Mouse (Mus musculus): Measurements from ENCODE around the gene Frmd8. TPM values are rescaled to one million over a fixed set of nuclear protein-coding genes. Genes with fewer than 3 reads are reported as not detected.

Gene Frmd8
- total RNA-seq, 1 experiment from 2014 or later: 32.8 TPM

DNA sequence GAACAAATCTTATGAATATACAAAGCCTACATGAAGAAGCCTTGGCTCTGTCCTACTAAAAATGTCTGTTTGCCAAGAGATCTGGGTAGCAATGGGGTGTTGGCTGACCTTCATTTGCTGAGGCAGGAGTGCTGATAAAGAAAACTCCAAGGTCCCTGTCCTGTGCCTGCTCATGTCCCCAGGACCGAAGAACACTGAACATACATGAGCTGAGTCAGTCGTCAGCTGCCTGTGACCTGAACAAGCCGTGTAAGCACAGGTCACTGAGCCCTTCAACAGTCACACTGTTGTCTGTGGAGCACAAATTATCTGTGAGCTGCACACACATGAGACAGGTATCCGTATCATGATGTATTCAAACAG, 43.1 kb downstream of the Frmd8 start:
- ATAC-seq (replicated peaks; ENCODE audit: insufficient number of reproducible peaks, low FRiP score, low TSS enrichment, poor library complexity, severe bottlenecking): no peak

DNA sequence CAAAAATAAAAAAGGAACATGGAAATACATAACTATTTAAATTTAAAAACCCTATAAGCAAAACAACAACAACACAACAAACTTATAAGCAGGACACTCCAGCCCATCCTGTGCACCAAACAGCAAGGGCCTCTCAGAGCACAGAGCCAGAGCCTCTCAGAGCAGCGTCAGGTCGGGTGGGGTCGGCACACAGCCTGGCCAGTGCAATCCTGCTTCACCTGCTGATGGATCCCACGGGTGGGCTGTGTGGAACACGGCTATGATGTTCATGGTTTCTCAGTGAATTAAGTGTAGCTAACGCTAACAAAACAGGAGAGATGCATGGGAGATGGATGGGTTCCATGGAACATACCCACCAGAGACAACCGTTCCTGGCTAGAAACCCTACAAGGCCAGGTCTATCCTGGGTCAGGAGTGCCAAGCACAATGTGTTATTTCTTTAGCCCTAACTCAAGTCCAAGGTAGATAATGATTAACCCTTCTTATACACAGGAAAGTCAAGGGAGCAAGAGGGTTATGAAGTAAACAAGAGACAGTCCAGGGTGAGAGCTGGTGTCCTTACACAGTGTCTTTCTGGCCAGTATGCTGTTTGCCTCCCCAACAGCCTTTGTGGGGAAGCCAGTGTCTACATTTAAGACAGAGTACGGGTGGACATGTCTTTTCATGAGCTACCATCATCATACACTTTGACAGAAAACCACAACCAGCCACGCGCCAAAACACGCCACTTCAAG, 43.7 kb downstream of the Frmd8 start:
- no peak for ATAC-seq (replicated peaks; ENCODE audit: insufficient number of reproducible peaks, low FRiP score, low TSS enrichment, poor library complexity, severe bottlenecking)

DNA sequence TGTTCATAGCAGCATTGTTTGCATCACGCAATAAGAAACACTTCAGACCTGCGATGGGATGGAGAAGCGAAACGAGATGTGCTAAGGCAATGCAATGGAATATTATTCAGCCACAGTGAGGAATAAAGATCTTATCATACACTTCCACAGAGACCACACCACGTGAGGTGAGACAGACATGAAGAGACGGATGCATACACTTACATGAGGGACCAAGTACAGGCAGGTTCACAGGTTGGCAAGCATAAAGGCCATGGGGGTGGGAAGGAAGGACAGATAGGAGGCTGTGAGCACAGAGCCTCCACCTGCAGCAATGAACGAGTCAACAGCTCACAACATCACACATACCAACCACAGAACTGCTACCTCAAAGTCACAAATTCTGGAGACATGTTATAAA, 44.3 kb downstream of the Frmd8 start:
- ATAC-seq (replicated peaks; ENCODE audit: insufficient number of reproducible peaks, low FRiP score, low TSS enrichment, poor library complexity, severe bottlenecking): no peak

- ATAC-seq (replicated peaks; ENCODE audit: insufficient number of reproducible peaks, low FRiP score, low TSS enrichment, poor library complexity, severe bottlenecking): no peak
Measured at GRCm38 (mm10) chr19:5829958-5830615, 45.0 kb downstream of the Frmd8 start.

DNA sequence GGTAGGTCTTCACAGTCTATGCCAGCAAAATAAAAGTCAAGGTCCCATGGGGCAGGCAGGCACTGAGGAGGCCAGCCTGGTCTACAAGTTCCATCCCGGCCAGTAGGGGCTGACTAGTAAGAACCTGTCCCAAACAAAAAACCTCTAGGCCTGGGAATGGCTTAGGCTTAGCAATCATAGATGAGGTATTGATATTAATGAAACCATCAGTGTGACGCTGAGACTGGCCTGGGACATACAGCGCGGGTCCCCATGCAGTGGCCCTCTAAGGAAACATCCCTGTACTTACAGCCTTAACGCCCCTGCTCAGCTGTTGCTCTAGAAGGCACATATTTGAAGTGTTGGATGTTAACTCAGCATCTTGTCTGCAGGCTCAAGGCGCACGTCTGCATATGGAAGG, 46.2 kb downstream of the Frmd8 start:
- ATAC-seq (replicated peaks; ENCODE audit: insufficient number of reproducible peaks, low FRiP score, low TSS enrichment, poor library complexity, severe bottlenecking): no peak

DNA sequence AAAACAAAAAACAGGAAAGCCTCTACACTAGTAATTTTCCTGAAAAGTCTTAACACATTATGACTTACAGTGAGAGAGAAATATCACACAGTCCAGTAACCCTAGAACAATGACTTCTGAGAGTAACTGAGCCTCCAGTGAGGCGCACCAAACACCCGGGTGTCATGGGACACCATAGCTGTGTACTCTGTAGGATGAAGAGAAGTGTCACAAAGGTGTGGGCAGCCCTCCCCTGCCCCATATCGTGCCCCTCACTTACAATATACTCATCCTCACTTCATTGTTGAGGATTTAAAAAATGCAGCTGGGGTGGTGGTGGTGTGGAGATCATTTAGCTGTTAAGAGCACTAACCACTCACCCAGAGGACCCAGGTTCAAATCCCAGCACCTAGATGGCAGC, 46.9 kb downstream of the Frmd8 start:
- ATAC-seq (replicated peaks; ENCODE audit: insufficient number of reproducible peaks, low FRiP score, low TSS enrichment, poor library complexity, severe bottlenecking): no peak

- no peak for ATAC-seq (replicated peaks; ENCODE audit: insufficient number of reproducible peaks, low FRiP score, low TSS enrichment, poor library complexity, severe bottlenecking)
Measured at GRCm38 (mm10) chr19:5827456-5828154, 47.5 kb downstream of the Frmd8 start.

GRCm38 (mm10) chr19:5827044-5827443, 48.0 kb downstream of the Frmd8 start:
- no peak for ATAC-seq (replicated peaks; ENCODE audit: insufficient number of reproducible peaks, low FRiP score, low TSS enrichment, poor library complexity, severe bottlenecking)

DNA sequence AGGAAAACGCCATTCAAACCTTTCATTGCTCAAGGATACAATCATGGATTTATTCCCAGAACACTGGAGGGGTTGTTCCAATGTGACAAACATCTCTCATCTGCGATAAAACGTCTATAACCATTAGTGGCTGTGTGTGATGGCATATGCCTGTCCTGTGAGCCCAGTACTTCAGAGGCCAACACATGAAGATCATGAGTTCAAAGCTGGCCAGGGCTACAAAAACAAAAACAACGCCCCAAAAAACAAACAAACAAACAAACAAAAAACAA, 48.4 kb downstream of the Frmd8 start:
- no peak for ATAC-seq (replicated peaks; ENCODE audit: insufficient number of reproducible peaks, low FRiP score, low TSS enrichment, poor library complexity, severe bottlenecking)

DNA sequence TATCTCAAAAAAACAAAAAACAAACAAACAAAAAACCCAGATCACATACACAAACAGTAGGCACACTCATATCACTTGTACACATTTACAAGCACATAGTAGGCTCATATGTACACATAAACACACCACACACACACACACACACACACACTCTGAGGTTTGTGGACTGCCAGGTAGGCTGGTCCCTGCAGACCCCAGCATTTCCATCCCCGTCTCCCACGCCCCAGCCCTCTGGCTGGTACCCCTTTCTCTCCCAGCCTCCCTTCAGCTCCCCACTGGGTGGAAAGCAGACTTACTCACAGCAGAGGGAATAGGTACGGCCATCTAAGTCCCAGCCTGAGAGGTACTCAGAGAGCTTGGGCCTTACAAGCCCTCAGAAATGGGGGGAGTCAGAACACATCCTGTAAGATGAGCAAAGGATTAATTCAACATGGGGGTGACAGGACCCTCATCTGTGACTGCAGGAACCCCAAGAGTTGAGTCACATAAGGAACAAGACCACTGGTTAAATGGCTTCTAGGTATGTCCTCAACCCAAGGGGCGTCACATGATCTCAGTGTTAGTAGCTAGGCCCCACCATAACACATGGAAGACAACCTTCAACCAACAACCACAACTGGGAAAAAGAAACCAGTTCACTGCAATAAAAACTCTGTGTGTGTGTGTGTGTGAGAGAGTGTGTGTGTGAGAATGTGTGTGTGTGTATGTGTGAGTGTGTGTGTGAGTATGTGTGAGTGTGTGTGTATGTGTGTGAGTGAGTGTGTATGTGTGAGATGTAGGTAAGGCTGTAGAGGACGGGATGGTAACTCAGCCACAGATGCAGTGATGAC, 49.0 kb downstream of the Frmd8 start:
- ATAC-seq (replicated peaks; ENCODE audit: insufficient number of reproducible peaks, low FRiP score, low TSS enrichment, poor library complexity, severe bottlenecking): no peak

GRCm38 (mm10) chr19:5824826-5825617, 50.1 kb downstream of the Frmd8 start:
- ATAC-seq (replicated peaks; ENCODE audit: insufficient number of reproducible peaks, low FRiP score, low TSS enrichment, poor library complexity, severe bottlenecking): no peak

GRCm38 (mm10) chr19:5824043-5824825, 50.8 kb downstream of the Frmd8 start:
- no peak for ATAC-seq (replicated peaks; ENCODE audit: insufficient number of reproducible peaks, low FRiP score, low TSS enrichment, poor library complexity, severe bottlenecking)

GRCm38 (mm10) chr19:5823266-5823839, 51.7 kb downstream of the Frmd8 start:
- peak; percentile 26; the same call in 1 of the 2 replicates for ATAC-seq (replicated peaks; ENCODE audit: insufficient number of reproducible peaks, low FRiP score, low TSS enrichment, poor library complexity, severe bottlenecking)

DNA sequence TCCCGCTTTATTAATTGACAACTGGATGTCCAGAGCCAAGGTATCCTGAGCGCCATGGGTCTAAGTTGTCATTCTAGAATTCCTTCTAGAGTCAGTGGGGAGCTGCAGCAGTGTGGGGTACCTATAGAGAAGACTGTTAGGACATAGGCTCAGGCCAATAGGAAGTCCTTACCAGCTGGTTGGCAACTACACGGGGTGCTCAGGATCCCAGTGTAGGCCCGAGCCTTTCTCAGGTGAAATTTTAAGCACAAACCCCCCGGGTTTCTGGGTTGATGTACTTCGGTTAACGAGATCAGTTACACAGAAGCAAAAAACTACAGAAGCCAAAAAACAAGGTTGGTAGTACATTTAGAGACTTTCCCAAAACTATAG, 52.3 kb downstream of the Frmd8 start:
- ATAC-seq (replicated peaks; ENCODE audit: insufficient number of reproducible peaks, low FRiP score, low TSS enrichment, poor library complexity, severe bottlenecking): no peak

GRCm38 (mm10) chr19:5822174-5822833, 52.8 kb downstream of the Frmd8 start:
- ATAC-seq (replicated peaks; ENCODE audit: insufficient number of reproducible peaks, low FRiP score, low TSS enrichment, poor library complexity, severe bottlenecking): no peak

GRCm38 (mm10) chr19:5821847-5822173, 53.3 kb downstream of the Frmd8 start:
- no peak for ATAC-seq (replicated peaks; ENCODE audit: insufficient number of reproducible peaks, low FRiP score, low TSS enrichment, poor library complexity, severe bottlenecking)

DNA sequence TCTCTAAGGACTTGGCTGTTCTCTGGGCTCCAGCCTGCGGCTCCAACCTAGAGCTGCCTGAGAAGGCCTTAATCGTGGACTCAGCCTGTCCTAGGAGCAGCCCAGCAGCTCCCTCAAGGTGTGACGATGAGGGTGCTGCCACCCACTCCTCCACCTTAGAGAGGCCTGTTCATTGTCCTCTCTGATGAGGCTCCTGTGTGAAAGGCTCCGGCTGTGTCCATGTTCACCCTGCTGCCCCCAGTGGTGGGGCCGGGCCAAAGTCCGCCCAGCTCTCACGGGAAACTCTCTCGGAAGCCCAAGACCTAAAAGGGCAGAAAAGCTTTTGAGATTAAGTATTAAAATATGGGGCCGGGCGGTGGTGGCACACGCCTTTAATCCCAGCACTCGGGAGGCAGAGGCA, 55.5 kb downstream of the Frmd8 start:
- ATAC-seq (replicated peaks; ENCODE audit: insufficient number of reproducible peaks, low FRiP score, low TSS enrichment, poor library complexity, severe bottlenecking): peak; percentile 14; the same call in 1 of the 2 replicates
